Mouse (Mus musculus): ENCODE measurements around the gene Jak1.

GRCm38 (mm10) chr4:101240163-101240874, 24.8 kb downstream of the Jak1 start:
- TF ChIP-seq CTCF (IDR thresholded peaks at IDR 0.05; ENCODE audit: low read depth) (no peak), EP300 (IDR thresholded peaks at IDR 0.05; ENCODE audit: low read depth) (no peak)
